Mouse (Mus musculus) monocyte, adult 2 months (primary cell): ENCODE data around the gene Lrrc46.

Experiments
- DNase-seq, 2 experiments: peaks; one replicate each; pipeline ENCODE4 v3.0.0; 2022; ENCODE audit warnings: low spot score in 2 of 2, low read depth in 1 of 2

Lrrc46 gene

DNA sequence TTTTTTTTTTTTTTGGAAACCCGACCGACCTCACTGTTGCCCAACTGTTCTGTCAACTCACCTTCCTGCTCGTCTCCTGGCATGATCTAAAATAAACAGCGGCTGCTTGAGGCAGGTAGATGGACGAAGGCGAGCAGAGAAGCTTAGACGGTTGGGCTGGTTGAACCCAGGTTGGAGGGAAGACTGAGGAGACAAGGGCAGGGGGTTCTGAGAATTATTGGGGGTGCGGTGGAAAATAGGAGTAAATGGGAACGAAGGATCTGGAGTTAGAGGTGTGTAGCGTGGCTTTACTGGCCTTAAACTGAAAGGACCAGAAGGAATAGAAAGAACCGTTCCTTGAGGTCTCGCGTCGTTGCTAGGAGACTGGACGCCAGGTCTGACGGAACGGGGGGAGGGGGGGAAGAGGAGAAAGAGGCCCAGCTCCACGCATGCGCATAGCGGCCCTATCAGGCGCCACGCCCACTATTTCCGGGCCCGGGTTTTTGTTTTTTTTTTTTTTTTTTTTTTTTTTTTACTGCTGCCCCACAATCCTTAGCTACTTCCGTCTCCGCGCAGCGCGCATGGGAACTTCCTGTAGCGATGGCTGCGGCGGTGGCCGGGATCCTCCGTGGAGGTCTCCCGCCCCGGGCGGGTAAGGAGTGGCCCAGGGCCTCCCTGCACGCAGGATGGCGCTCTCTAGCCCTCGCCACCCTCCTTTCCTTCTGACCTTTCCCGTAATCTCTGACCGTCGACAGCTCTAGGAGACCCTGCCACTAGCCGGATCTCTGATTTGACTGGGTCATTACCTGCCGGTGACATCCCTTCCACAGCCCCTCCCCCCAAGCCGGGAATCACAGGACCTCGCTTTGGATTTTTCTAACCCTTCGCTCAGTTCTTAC is at the start of gene Lrrc46, which contains the start of gene Mrpl10:
TSS of gene Lrrc46 (minus strand) at position 386 of the 878 bp plus-strand sequence.
TSS of gene Mrpl10 (plus strand) at position 539 of the 878 bp plus-strand sequence.
- peak; percentile 45 to 71 for DNase-seq

GRCm38 (mm10) chr11:97086365-97086764 is 45.2 kb upstream of the Lrrc46 start:
- no peak for DNase-seq

DNA sequence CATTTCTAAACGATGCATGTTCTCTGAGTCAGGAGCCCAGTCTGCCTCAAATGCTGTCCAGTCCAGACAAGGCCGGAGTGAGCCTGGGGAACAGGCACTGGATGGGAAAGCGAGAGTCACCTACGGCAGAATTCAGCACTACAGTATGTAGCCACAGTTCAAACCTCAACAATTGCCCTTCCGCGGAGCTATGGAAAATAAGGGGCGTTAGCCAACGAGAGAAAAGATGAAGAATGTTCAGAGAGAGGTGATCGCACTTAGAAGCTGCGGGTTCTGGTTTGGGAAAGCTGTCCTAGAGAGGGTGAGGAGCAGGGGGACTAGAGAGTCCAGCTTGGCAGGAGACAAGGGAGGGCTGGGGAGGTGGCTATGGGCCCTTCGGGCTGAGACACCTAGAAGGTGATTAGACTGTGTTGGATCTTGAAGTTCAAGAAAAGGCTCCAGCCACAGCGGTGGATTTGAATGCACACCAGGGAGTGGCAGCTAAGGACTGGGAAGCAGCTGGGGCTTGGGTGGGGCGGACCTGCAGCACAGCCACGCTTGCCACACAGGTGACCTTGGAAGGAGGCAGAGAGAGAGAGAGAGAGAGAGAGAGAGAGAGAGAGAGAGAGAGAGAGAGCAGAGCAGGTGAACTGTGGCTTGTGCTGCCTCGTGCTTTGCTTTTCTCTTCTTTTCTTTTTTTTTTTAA is 43.8 kb upstream of the Lrrc46 start:
- DNase-seq: no peak

- no peak for DNase-seq
Observed at GRCm38 (mm10) chr11:97083401-97084140, 42.4 kb upstream of the Lrrc46 start.

DNA sequence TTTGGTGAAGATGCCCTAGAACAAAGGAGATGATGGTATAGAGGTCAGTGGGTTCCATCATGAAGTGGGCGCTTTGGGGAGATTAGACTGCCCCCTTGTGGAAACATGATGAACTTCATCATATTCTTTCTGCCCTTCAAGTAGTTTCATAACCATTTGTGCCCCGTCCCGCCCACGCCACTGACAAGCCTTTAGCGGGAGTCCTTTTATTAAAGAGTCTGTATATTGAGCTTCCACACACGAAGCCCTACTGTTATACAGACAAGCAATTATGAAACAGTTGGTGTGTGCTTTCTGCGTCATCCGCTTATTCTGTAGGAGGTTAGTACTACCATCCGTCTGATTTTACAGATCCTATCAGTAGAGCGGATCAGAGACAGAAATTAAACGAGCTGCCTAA is 41.8 kb upstream of the Lrrc46 start:
- peak in 1 of 2 experiments; percentile 16 for DNase-seq

DNA sequence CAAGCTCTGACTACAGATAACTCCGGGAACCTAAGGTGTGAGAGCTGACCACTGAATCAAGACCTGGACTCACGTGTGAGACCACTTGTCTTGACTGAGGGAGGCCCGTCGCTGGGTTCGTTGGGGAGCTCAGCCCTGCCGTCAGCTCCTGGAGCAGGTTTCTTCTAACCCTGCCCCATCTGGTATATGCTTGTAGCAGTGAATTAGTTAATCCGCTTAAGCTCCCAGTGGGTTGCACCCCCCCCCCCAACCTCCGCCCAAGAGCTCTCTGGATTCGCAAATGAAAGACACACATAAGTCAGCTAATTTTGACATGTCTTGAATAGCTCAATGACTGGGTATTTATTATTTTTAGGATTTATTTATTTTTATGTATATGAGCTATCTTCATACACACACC is 39.1 kb upstream of the Lrrc46 start:
- DNase-seq: no peak

- DNase-seq: no peak
Observed at GRCm38 (mm10) chr11:97078751-97079150, 37.5 kb upstream of the Lrrc46 start.

DNA sequence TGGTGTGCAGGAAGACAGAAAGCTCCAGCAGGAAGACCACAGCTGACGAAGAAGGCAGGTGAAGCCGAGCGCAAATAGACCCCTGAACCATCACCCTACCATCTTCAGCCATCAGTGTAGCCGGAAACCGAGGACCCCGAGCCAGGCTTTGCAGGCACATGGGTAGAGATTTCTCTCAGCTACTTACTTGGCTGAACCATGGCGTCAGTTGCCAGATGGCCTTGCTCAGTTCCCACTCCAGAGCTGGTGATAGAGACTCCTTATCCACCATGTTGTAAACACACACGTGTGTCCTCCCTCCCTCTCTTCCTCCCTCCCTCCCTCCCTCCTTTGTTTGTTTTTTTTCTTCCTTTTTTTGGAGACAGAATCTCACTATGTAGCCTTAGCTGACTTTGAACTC is 33.0 kb upstream of the Lrrc46 start:
- DNase-seq: no peak

DNA sequence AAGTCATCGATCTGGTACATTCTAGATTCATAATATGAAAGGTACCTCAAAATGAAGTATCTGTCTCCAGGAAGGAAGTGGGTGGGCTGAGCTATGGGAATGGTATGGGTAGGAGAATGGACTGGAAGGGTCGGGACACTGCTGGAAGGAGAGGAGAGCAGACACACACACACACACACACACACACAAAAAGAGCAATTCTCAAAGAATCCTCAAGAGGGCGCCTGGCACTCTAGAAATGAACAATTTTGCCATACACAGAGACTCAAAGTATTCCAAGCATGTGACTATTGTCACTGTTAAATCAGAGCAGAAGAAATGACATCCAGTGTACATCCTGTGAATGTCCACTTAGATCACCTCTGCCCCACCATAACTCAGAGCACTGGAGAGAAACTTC is 31.3 kb upstream of the Lrrc46 start:
- no peak for DNase-seq

- no peak for DNase-seq
Observed at GRCm38 (mm10) chr11:97071129-97071528, 29.9 kb upstream of the Lrrc46 start.

GRCm38 (mm10) chr11:97069770-97070169 is 28.6 kb upstream of the Lrrc46 start:
- DNase-seq: no peak

GRCm38 (mm10) chr11:97069333-97069732 is 28.1 kb upstream of the Lrrc46 start:
- no peak for DNase-seq

- DNase-seq: no peak
Observed at GRCm38 (mm10) chr11:97066656-97067360, 25.6 kb upstream of the Lrrc46 start.

GRCm38 (mm10) chr11:97065538-97066295 is 24.5 kb upstream of the Lrrc46 start:
- DNase-seq: no peak

- no peak for DNase-seq
Observed at GRCm38 (mm10) chr11:97063921-97064295, 22.7 kb upstream of the Lrrc46 start.

DNA sequence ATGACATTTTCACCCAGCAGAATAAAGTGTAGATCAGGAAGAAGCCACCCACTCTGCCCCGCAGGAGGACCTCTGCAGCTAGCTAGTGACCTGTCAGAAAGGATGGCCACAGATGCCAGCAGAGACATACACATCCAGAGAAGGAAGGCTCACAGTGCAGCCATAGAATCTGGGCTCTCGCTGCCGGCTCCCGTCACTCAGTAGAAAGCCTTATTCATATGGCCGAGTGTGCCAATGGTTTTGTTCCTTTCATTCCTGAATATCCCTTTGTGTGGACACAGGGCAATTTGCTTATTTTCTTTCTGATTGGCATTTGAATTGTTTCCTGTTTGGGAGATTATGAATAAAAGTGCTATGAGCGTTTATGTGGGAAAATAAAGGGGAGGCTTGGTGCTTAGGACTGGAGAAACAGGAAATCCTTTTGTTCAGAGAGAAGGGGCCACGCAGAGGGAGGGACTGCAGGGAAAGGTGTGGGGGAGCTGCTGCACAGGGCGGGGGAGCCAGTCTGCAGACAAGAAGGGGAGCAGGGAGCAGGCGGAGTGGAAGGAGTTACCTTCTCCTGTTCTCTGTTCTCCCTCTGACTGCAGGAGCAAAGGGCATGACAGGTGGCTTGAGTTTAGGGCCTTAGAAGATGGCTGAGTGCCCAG is 22.2 kb upstream of the Lrrc46 start:
- no peak for DNase-seq

DNA sequence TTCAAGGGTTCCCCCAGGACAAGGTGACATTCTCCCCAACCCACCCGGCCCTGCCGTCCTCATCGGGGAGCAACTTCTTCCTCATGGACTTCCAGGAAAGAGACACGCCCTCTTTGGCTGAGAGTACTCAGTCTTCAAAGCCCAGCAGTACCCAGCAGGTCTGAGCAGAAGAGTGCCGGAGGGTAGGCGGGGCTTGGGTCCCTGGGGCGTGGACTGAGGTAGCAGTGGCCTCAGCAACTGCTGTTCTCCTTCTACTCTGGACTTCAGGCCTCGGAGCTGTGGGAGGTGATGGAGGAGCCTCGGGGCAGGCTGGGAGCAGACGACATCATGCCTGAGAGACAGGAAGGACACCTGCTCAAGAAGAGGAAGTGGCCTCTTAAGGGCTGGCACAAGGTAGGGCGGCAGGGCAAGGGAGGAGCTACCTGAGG is 11.0 kb upstream of the Lrrc46 start:
- DNase-seq: no peak

DNA sequence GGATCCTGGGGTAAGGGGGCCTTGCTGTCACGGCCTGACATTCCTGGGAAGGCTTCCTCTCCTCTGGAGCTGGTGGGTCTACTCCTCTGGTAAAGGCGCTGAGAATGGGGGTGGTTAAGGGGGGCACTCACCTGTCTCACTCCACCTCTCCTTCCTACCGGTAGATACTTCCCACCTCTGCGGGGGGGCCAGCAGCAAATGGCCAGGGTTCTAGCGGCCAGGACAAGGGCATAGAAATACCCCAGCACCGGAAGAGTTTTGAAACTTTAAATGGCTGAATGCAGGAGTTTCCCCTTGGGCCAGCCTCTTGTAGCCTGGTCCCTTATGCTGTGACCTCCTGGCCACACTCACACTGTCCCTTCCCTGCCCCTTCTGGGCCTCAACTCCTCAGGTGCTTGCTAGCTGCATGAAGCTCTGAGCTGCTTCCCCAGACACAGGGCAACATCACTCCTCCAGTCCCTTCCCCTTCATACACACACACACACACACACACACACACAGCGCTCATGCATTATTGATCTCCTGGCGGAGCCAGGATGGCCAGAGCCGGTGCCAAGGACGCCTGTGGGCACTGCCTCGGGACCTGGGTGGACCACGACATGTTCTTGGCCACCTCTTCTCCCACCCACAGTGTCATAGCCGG is 9.9 kb upstream of the Lrrc46 start:
- no peak for DNase-seq

DNA sequence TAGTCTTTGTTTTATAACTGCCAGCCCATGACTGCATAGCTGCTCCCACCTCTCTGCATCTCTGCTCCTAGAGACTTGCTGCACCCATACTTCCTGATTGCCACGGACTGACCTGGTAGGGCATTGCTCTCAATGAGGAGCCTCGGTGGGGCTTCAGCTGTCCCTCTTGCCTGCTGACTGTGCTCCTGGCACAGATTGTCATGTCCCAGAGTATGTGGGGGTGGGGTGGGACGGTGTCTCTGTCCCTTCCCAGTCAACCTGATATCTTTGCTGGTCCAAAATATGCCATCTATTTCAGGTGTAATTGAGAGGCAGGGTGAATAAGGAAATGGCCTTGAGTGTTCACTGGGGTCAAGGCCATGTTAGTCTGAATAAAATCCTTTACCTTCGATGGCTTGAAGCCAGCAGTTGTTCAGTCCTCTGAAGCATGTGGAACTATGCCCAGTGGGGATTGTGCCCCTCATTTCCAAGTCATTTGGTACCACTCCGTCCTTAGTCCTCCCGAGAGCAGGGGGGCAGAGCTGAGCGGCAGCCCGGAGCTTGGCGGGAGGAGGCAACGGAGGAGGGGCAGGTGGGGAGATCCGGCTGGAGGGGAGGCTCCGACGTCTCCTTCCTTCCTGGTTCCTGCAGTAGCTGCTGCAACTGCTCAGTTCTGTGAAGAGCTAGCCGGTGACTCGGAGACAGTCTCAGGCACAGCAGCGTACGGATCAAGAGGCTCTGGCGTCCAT is 9.2 kb upstream of the Lrrc46 start, which contains the start of gene Osbpl7:
TSS of gene Osbpl7 (plus strand) at position 413 of the 728 bp plus-strand sequence.
- no peak for DNase-seq
